In genomic region chr11:74611437-74611836, GRCm38 (mm10) we compare ENCODE assay signal across 13 mouse cellular contexts. TPM values are rescaled to one million over a fixed set of nuclear protein-coding genes. Genes with fewer than 3 reads are reported as not detected.
A peak's percentile ranks its signal among the peaks of the same experiment; 100 is the strongest.
DNase-seq lines count a peak whose midpoint lies in the region; ATAC-seq and TF ChIP-seq lines count a peak whose summit lies in the region.
"Had no signal": no experiment of that assay in that cellular context is flagged by ENCODE, and none has a peak within 500 bp of the region (broad histone marks: within the 10 kb centered on the region; RNA-seq: fewer than 3 reads in every experiment).

No protein-coding gene starts in this region.

- H3K9ac ChIP-seq in heart, embryonic 16.5 days (ENCODE audit: low read length), result no peak overlapping the region
- no peak overlapping the region for H3K9ac ChIP-seq in stomach, embryonic 15.5 days
- no peak overlapping the region for H3K9ac ChIP-seq in stomach, postnatal 0 days (ENCODE audit: low read length)
- no peak overlapping the region for H3K9ac ChIP-seq in intestine, embryonic 15.5 days
- no peak overlapping the region for H3K9ac ChIP-seq in neural tube, embryonic 15.5 days (replicated peaks)

- H3K27ac ChIP-seq in heart, embryonic 16.5 days (ENCODE audit: low read length), result no peak overlapping the region
- H3K27ac ChIP-seq in stomach, embryonic 15.5 days, result no peak overlapping the region
- no peak overlapping the region for H3K27ac ChIP-seq in stomach, postnatal 0 days (replicated peaks)
- H3K27ac ChIP-seq in intestine, embryonic 15.5 days, result no peak overlapping the region
- H3K27ac ChIP-seq in neural tube, embryonic 15.5 days (replicated peaks), result no peak overlapping the region
- H3K27ac ChIP-seq: macrophage had no signal

- no peak for TF ChIP-seq CTCF in stomach, postnatal 0 days (IDR thresholded peaks at IDR 0.05; ENCODE audit: low read depth)

- peak overlapping the region; percentile 48 for H3K4me3 ChIP-seq in heart, embryonic 16.5 days (ENCODE audit: low read length)
- no peak overlapping the region for H3K4me3 ChIP-seq in stomach, embryonic 15.5 days (replicated peaks)
- no peak overlapping the region for H3K4me3 ChIP-seq in stomach, postnatal 0 days (ENCODE audit: low read depth, low read length)
- no peak overlapping the region for H3K4me3 ChIP-seq in intestine, embryonic 15.5 days (replicated peaks)
- no peak overlapping the region for H3K4me3 ChIP-seq in neural tube, embryonic 15.5 days (replicated peaks)

- 11% methylated on average over 7 of the region's 7 CpGs for WGBS in heart, embryonic 16.5 days
- WGBS in stomach, embryonic 15.5 days, result 14% methylated on average over 7 of the region's 7 CpGs
- 9% methylated on average over 7 of the region's 7 CpGs for WGBS in stomach, postnatal 0 days
- 9% methylated on average over 7 of the region's 7 CpGs for WGBS in intestine, embryonic 15.5 days
- 17% methylated on average over 7 of the region's 7 CpGs for WGBS in neural tube, embryonic 15.5 days

- H3K36me3 ChIP-seq in heart, embryonic 16.5 days (ENCODE audit: control insufficient read depth, insufficient read depth), result no peaks in the 10 kb centered on the region
- H3K36me3 ChIP-seq in stomach, embryonic 15.5 days, result no peaks in the 10 kb centered on the region
- H3K36me3 ChIP-seq in stomach, postnatal 0 days (ENCODE audit: control insufficient read depth, insufficient read depth, low read length), result no peaks in the 10 kb centered on the region
- no peaks in the 10 kb centered on the region for H3K36me3 ChIP-seq in intestine, embryonic 15.5 days
- no peaks in the 10 kb centered on the region for H3K36me3 ChIP-seq in neural tube, embryonic 15.5 days

- no peak for DNase-seq in heart, postnatal 10 days
- DNase-seq in stomach, postnatal 0 days (ENCODE audit: low spot score), result no peak
- DNase-seq in right cerebral cortex, postnatal 36 days (ENCODE audit: low spot score in 2 of 2), result no peak
- DNase-seq: cerebellum, adult 8-10 months; kidney, adult 9 months; left cerebral cortex, postnatal 4 days; thymus, adult 2 months had no signal

- TF ChIP-seq EP300 in stomach, postnatal 0 days (optimal IDR thresholded peaks at IDR 0.05), result no peak

- H3K4me1 ChIP-seq in heart, embryonic 16.5 days (ENCODE audit: control insufficient read depth, insufficient read depth, low read length), result 0 out of 2 replicates have a peak, but pooled peaks cover 10% of the 10 kb centered on the region
- H3K4me1 ChIP-seq in stomach, embryonic 15.5 days, result peaks cover 8% of the 10 kb centered on the region; the same call in 1 of the 2 replicates
- H3K4me1 ChIP-seq in stomach, postnatal 0 days (replicated peaks; ENCODE audit: control insufficient read depth, insufficient read depth), result no peaks in the 10 kb centered on the region; the same call in 1 of the 2 replicates
- peaks cover 8% of the 10 kb centered on the region; the same call in 1 of the 2 replicates for H3K4me1 ChIP-seq in intestine, embryonic 15.5 days (replicated peaks)
- peaks cover 12% of the 10 kb centered on the region for H3K4me1 ChIP-seq in neural tube, embryonic 15.5 days

- intact Hi-C loops in heart, postnatal 10 days (cut with DNase I), result no loop called here

- no peak for ATAC-seq in heart, embryonic 16.5 days (replicated peaks; ENCODE audit: extremely low read depth, insufficient read depth, low FRiP score)
- ATAC-seq in stomach, embryonic 15.5 days (ENCODE audit: insufficient read depth, low FRiP score, low read depth), result peak; percentile 50; the same call in 1 of the 2 replicates
- ATAC-seq in stomach, postnatal 0 days (ENCODE audit: low FRiP score, low TSS enrichment), result no peak
- no peak for ATAC-seq in intestine, embryonic 15.5 days
- no peak for ATAC-seq in neural tube, embryonic 15.5 days (ENCODE audit: low FRiP score)
- ATAC-seq in monocyte, adult 5-6 weeks (replicated peaks; ENCODE audit: insufficient number of reproducible peaks, low FRiP score, low TSS enrichment, poor library complexity, severe bottlenecking), result no peak

- H3K27me3 ChIP-seq in heart, embryonic 16.5 days (ENCODE audit: control insufficient read depth, insufficient read depth, low read length), result peaks cover 34% of the 10 kb centered on the region
- peaks cover 31% of the 10 kb centered on the region for H3K27me3 ChIP-seq in stomach, embryonic 15.5 days (replicated peaks)
- peaks cover 6% of the 10 kb centered on the region; the same call in 1 of the 2 replicates for H3K27me3 ChIP-seq in stomach, postnatal 0 days (ENCODE audit: control insufficient read depth, insufficient read depth, low read length)
- peaks cover 32% of the 10 kb centered on the region for H3K27me3 ChIP-seq in intestine, embryonic 15.5 days (replicated peaks)
- peaks cover 61% of the 10 kb centered on the region for H3K27me3 ChIP-seq in neural tube, embryonic 15.5 days (replicated peaks)

- no peaks in the 10 kb centered on the region for H3K9me3 ChIP-seq in heart, embryonic 16.5 days (replicated peaks; ENCODE audit: control insufficient read depth, low read length)
- H3K9me3 ChIP-seq in stomach, embryonic 15.5 days, result no peaks in the 10 kb centered on the region
- H3K9me3 ChIP-seq in stomach, postnatal 0 days (ENCODE audit: control insufficient read depth, low read length), result no peaks in the 10 kb centered on the region
- no peaks in the 10 kb centered on the region for H3K9me3 ChIP-seq in intestine, embryonic 15.5 days
- H3K9me3 ChIP-seq in neural tube, embryonic 15.5 days (replicated peaks), result no peaks in the 10 kb centered on the region

- H3K4me2 ChIP-seq in heart, embryonic 16.5 days (ENCODE audit: low read depth, low read length), result peak overlapping the region; percentile 74; the same call in 1 of the 2 replicates
- H3K4me2 ChIP-seq in stomach, embryonic 15.5 days, result 0 out of 2 replicates have a peak overlapping the region, but pooled peaks have one; percentile 67
- H3K4me2 ChIP-seq in stomach, postnatal 0 days (replicated peaks; ENCODE audit: low read depth), result no peak overlapping the region
- peak overlapping the region; percentile 76; the same call in 1 of the 2 replicates for H3K4me2 ChIP-seq in intestine, embryonic 15.5 days (replicated peaks)
- H3K4me2 ChIP-seq in neural tube, embryonic 15.5 days, result peak overlapping the region; percentile 92

RNA-seq across cellular contexts. Expression of gene Rap1gap2, which starts 0.7 kb away (rescaled TPM):
- polyA plus RNA-seq in heart, embryonic 16.5 days (2015; fragmentation: Nextera tagmentation; extraction: Ambion mirVana), result 2.0 and 3.0 TPM in 2 replicates
- total RNA-seq in heart, postnatal 10 days (2021), result 10 to 100 TPM; 62.1 to 64.6 TPM
- polyA plus RNA-seq in stomach, embryonic 15.5 days (2015; fragmentation: Nextera tagmentation; extraction: Ambion mirVana), result 13.1 and 21.2 TPM in 2 replicates
- polyA plus RNA-seq in stomach, postnatal 0 days (2015; fragmentation: Nextera tagmentation; extraction: Ambion mirVana), result 7.6 and 8.2 TPM in 2 replicates
- 12.1 and 12.4 TPM in 2 replicates for polyA plus RNA-seq in intestine, embryonic 15.5 days (2015; fragmentation: Nextera tagmentation; extraction: Ambion mirVana)
- 13.1 and 13.7 TPM in 2 replicates for polyA plus RNA-seq in neural tube, embryonic 15.5 days (2015; fragmentation: Nextera tagmentation; extraction: Ambion mirVana)
- 186 to 201 TPM (median 194 TPM) in 3 replicates for total RNA-seq in monocyte, adult 5-6 weeks (2017)

RNA-seq across cellular contexts. Expression of gene Ccdc92b, which starts 8.0 kb away (rescaled TPM):
- polyA plus RNA-seq in heart, embryonic 16.5 days (2015; fragmentation: Nextera tagmentation; extraction: Ambion mirVana), result 0.26 and 0.34 TPM in 2 replicates
- total RNA-seq in heart, postnatal 10 days (2021), result under 1 TPM; 0.45 to 0.52 TPM
- polyA plus RNA-seq in stomach, embryonic 15.5 days (2015; fragmentation: Nextera tagmentation; extraction: Ambion mirVana), result 0.63 and 1.5 TPM in 2 replicates
- 0.55 and 0.62 TPM in 2 replicates for polyA plus RNA-seq in stomach, postnatal 0 days (2015; fragmentation: Nextera tagmentation; extraction: Ambion mirVana)
- polyA plus RNA-seq in intestine, embryonic 15.5 days (2015; fragmentation: Nextera tagmentation; extraction: Ambion mirVana), result 0.52 and 0.54 TPM in 2 replicates
- 2.4 and 3.6 TPM in 2 replicates for polyA plus RNA-seq in neural tube, embryonic 15.5 days (2015; fragmentation: Nextera tagmentation; extraction: Ambion mirVana)
- not detected in 3 replicates for total RNA-seq in monocyte, adult 5-6 weeks (2017)

RNA-seq across cellular contexts. Expression of gene Cluh, which starts 37.9 kb away (rescaled TPM):
- 63.0 and 73.4 TPM in 2 replicates for polyA plus RNA-seq in heart, embryonic 16.5 days (2015; fragmentation: Nextera tagmentation; extraction: Ambion mirVana)
- total RNA-seq in heart, postnatal 10 days (2021), result 100 to 1,000 TPM; 234 to 237 TPM
- polyA plus RNA-seq in stomach, embryonic 15.5 days (2015; fragmentation: Nextera tagmentation; extraction: Ambion mirVana), result 34.9 and 39.8 TPM in 2 replicates
- 17.8 and 19.9 TPM in 2 replicates for polyA plus RNA-seq in stomach, postnatal 0 days (2015; fragmentation: Nextera tagmentation; extraction: Ambion mirVana)
- polyA plus RNA-seq in intestine, embryonic 15.5 days (2015; fragmentation: Nextera tagmentation; extraction: Ambion mirVana), result 56.4 and 61.4 TPM in 2 replicates
- polyA plus RNA-seq in neural tube, embryonic 15.5 days (2015; fragmentation: Nextera tagmentation; extraction: Ambion mirVana), result 18.9 and 22.4 TPM in 2 replicates
- 13.9 to 24.2 TPM (median 16.7 TPM) in 3 replicates for total RNA-seq in monocyte, adult 5-6 weeks (2017)
